Mouse (Mus musculus): ENCODE data around the gene Mbd6. TPM values are rescaled to one million over a fixed set of nuclear protein-coding genes. Genes with fewer than 3 reads are reported as not detected.
"Not testable (repeated sequence)": the region's sequence is repeated elsewhere in the genome, so short reads cannot be mapped to it uniquely, and the experiment has no call there.

Gene Mbd6
- 10 to 100 TPM; 43.1 to 84.1 (median 62.3) TPM for total RNA-seq (2022)

- peak; percentile 90 for DNase-seq
Observed at GRCm38 (mm10) chr10:127288800-127289572, at the start of gene Mbd6. TSS of gene Mbd6 (minus strand) at chr10:127289018.

- DNase-seq: no peak
Observed at GRCm38 (mm10) chr10:127337536-127338099, 48.8 kb upstream of the Mbd6 start.

GRCm38 (mm10) chr10:127336952-127337351, 48.1 kb upstream of the Mbd6 start:
- DNase-seq: no peak

GRCm38 (mm10) chr10:127335271-127335670, 46.5 kb upstream of the Mbd6 start:
- DNase-seq: no peak

- no peak for DNase-seq
Observed at GRCm38 (mm10) chr10:127333152-127333551, 44.3 kb upstream of the Mbd6 start.

- no peak for DNase-seq
Observed at GRCm38 (mm10) chr10:127332211-127332874, 43.5 kb upstream of the Mbd6 start.

- no peak for DNase-seq
Observed at GRCm38 (mm10) chr10:127330212-127330611, 41.4 kb upstream of the Mbd6 start.

- no peak for DNase-seq
Observed at GRCm38 (mm10) chr10:127327461-127328145, 38.8 kb upstream of the Mbd6 start.

- no peak for DNase-seq
Observed at GRCm38 (mm10) chr10:127326828-127327227, 38.0 kb upstream of the Mbd6 start.

- DNase-seq: no peak
Observed at GRCm38 (mm10) chr10:127326017-127326801, 37.4 kb upstream of the Mbd6 start.

- DNase-seq: no peak
Observed at GRCm38 (mm10) chr10:127325454-127326016, 36.7 kb upstream of the Mbd6 start.

- DNase-seq: no peak
Observed at GRCm38 (mm10) chr10:127324495-127324894, 35.7 kb upstream of the Mbd6 start.

GRCm38 (mm10) chr10:127323131-127323855, 34.5 kb upstream of the Mbd6 start:
- DNase-seq: no peak

GRCm38 (mm10) chr10:127322669-127323068, 33.9 kb upstream of the Mbd6 start:
- no peak for DNase-seq

GRCm38 (mm10) chr10:127322178-127322577, 33.4 kb upstream of the Mbd6 start:
- no peak for DNase-seq

- DNase-seq: no peak
Observed at GRCm38 (mm10) chr10:127321621-127322020, 32.8 kb upstream of the Mbd6 start, which contains the start of gene Arhgap9. TSS of gene Arhgap9 (plus strand) at chr10:127321964.

GRCm38 (mm10) chr10:127319969-127320368, 31.2 kb upstream of the Mbd6 start:
- DNase-seq: no peak

GRCm38 (mm10) chr10:127318009-127318408, 29.2 kb upstream of the Mbd6 start:
- DNase-seq: no peak

GRCm38 (mm10) chr10:127317277-127317676, 28.5 kb upstream of the Mbd6 start:
- no peak for DNase-seq

- not testable (repeated sequence) for DNase-seq
Observed at GRCm38 (mm10) chr10:127314950-127315349, 26.1 kb upstream of the Mbd6 start.

GRCm38 (mm10) chr10:127313516-127313915, 24.7 kb upstream of the Mbd6 start:
- DNase-seq: not testable (repeated sequence)
